Mouse (Mus musculus) MEL (cell line): Measurements from ENCODE around the gene Msl1. TPM values are rescaled to one million over a fixed set of nuclear protein-coding genes. Genes with fewer than 3 reads are reported as not detected.
A peak's percentile ranks its signal among the peaks of the same experiment; 100 is the strongest.

Experiments
- DNase-seq: peaks from one replicate; pipeline ENCODE4 v3.0.0; 2011; ENCODE audit warnings: low read depth, low spot score
- H3K27ac ChIP-seq: 2 replicates; pipeline ENCODE4 v1.5.1; 2012; ENCODE audit warnings: low read depth, mild to moderate bottlenecking, control low read depth, low read length, moderate library complexity; ENCODE audit not compliant: control insufficient read depth
- H3K27me3 ChIP-seq, 2 experiments: fragments of 150-350 bp in 1 of 2; sonication (generic) in 1 of 2; 2 replicates each; pipeline ENCODE4 v1.6.1; 2012; ENCODE audit warnings: low read length in 2 of 2, mild to moderate bottlenecking in 2 of 2, improper control_type of control experiment in 1 of 2, moderate library complexity in 1 of 2; ENCODE audit not compliant: insufficient read depth in 2 of 2, control insufficient read depth in 1 of 2
- H3K36me3 ChIP-seq, 2 experiments: 2 replicates each; pipeline ENCODE4 v1.6.1; 2012 to 2014; ENCODE audit warnings: low read length in 2 of 2, improper control_type of control experiment in 1 of 2, inconsistent platforms in 1 of 2, mild to moderate bottlenecking in 1 of 2; ENCODE audit not compliant: insufficient read depth in 2 of 2, control insufficient read depth in 1 of 2
- H3K4me1 ChIP-seq, 2 experiments: fragments of 150-350 bp in 1 of 2; sonication (generic) in 1 of 2; 2 replicates each; pipeline ENCODE4 v1.6.1; 2012; ENCODE audit warnings: low read length in 2 of 2, improper control_type of control experiment in 1 of 2, mild to moderate bottlenecking in 1 of 2; ENCODE audit not compliant: insufficient read depth in 2 of 2, control insufficient read depth in 1 of 2
- H3K4me3 ChIP-seq, 2 experiments: fragments of 150-350 bp in 1 of 2; sonication (generic) in 1 of 2; 2 replicates each; pipeline ENCODE4 v1.5.1; 2012; ENCODE audit warnings: low read depth in 2 of 2, low read length in 2 of 2, mild to moderate bottlenecking in 2 of 2, moderate library complexity in 2 of 2, control low read depth in 1 of 2, improper control_type of control experiment in 1 of 2; ENCODE audit not compliant: control insufficient read depth in 1 of 2, insufficient read depth in 1 of 2
- H3K79me2 ChIP-seq: 2 replicates; pipeline ENCODE4 v1.6.1; 2012; ENCODE audit warnings: mild to moderate bottlenecking, low read length, moderate library complexity; ENCODE audit not compliant: control insufficient read depth, poor library complexity, insufficient read depth
- H3K9ac ChIP-seq: 2 replicates; pipeline ENCODE4 v1.6.1; 2012; ENCODE audit warnings: low read depth, mild to moderate bottlenecking, control low read depth, low read length, moderate library complexity; ENCODE audit not compliant: control insufficient read depth, poor library complexity, severe bottlenecking
- H3K9me3 ChIP-seq: fragments of 150-350 bp; sonication (generic); replicated peaks from 2 replicates; pipeline ENCODE4 v1.6.1; 2012; ENCODE audit warnings: mild to moderate bottlenecking, low read length, improper control_type of control experiment, moderate library complexity; ENCODE audit not compliant: insufficient read depth
- BHLHE40 ChIP-seq: IDR thresholded peaks from 2 replicates; pipeline ENCODE4 v1.6.1; 2012; ENCODE audit warnings: low read depth, mild to moderate bottlenecking, inconsistent platforms, low read length, improper control_type of control experiment, borderline replicate concordance
- CHD1 ChIP-seq: IDR thresholded peaks from 2 replicates; pipeline ENCODE4 v1.6.1; 2012; ENCODE audit warnings: low read depth, mild to moderate bottlenecking, inconsistent platforms, low read length, improper control_type of control experiment
- CTCF ChIP-seq, 3 experiments: IDR thresholded peaks in 2 of 3; conservative IDR thresholded peaks in 1 of 3; 2 replicates each; pipeline ENCODE4 v1.5.1; 2011 to 2012; ENCODE audit warnings: low read length in 3 of 3, low read depth in 2 of 3, mild to moderate bottlenecking in 2 of 3, improper control_type of control experiment in 1 of 3, inconsistent platforms in 1 of 3, mixed read lengths in 1 of 3, moderate library complexity in 1 of 3; ENCODE audit not compliant: control insufficient read depth in 1 of 3, insufficient read depth in 1 of 3, poor library complexity in 1 of 3, severe bottlenecking in 1 of 3
- ELF1 ChIP-seq: IDR thresholded peaks from 2 replicates; pipeline ENCODE4 v1.6.1; 2014; ENCODE audit warnings: low read depth, mild to moderate bottlenecking, inconsistent platforms, low read length, improper control_type of control experiment, moderate library complexity
- GABPA ChIP-seq: IDR thresholded peaks from 2 replicates; pipeline ENCODE4 v1.6.1; 2012; ENCODE audit warnings: low read depth, mild to moderate bottlenecking, inconsistent platforms, low read length, improper control_type of control experiment, moderate library complexity
- GATA1 ChIP-seq: IDR thresholded peaks from 2 replicates; pipeline ENCODE4 v1.6.1; 2011; ENCODE audit warnings: low read depth, low read length, improper control_type of control experiment
- HCFC1 ChIP-seq: IDR thresholded peaks from 2 replicates; pipeline ENCODE4 v1.6.1; 2012; ENCODE audit warnings: low read depth, mild to moderate bottlenecking, inconsistent platforms, low read length, improper control_type of control experiment, moderate library complexity
- MAX ChIP-seq: IDR thresholded peaks from 2 replicates; pipeline ENCODE4 v1.6.1; 2011; ENCODE audit warnings: low read length, improper control_type of control experiment
- MAZ ChIP-seq: IDR thresholded peaks from 2 replicates; pipeline ENCODE4 v1.6.1; 2012; ENCODE audit warnings: low read depth, mild to moderate bottlenecking, inconsistent platforms, low read length, improper control_type of control experiment
- MXI1 ChIP-seq: IDR thresholded peaks from 2 replicates; pipeline ENCODE4 v1.6.1; 2011; ENCODE audit warnings: mild to moderate bottlenecking, low read depth, low read length, improper control_type of control experiment
- MYB ChIP-seq: IDR thresholded peaks from 2 replicates; pipeline ENCODE4 v1.6.1; 2011; ENCODE audit warnings: mild to moderate bottlenecking, low read depth, low read length, improper control_type of control experiment
- MYC ChIP-seq: IDR thresholded peaks from 2 replicates; pipeline ENCODE4 v1.6.1; 2011; ENCODE audit warnings: low read depth, mild to moderate bottlenecking, low read length, improper control_type of control experiment, moderate library complexity
- NRF1 ChIP-seq: IDR thresholded peaks from 2 replicates; pipeline ENCODE4 v1.6.1; 2014; ENCODE audit warnings: low read depth, mild to moderate bottlenecking, inconsistent platforms, low read length, improper control_type of control experiment, moderate library complexity; ENCODE audit not compliant: poor library complexity, insufficient read depth, severe bottlenecking
- POLR2A ChIP-seq, 2 experiments: IDR thresholded peaks; 2 replicates each; pipeline ENCODE4 v1.6.1; 2011 to 2012; ENCODE audit warnings: low read length in 2 of 2, mild to moderate bottlenecking in 2 of 2, control low read depth in 1 of 2, improper control_type of control experiment in 1 of 2, low read depth in 1 of 2, moderate library complexity in 1 of 2; ENCODE audit not compliant: control insufficient read depth in 1 of 2, insufficient read depth in 1 of 2, poor library complexity in 1 of 2
- POLR2AphosphoS5 ChIP-seq: IDR thresholded peaks from 2 replicates; pipeline ENCODE4 v1.6.1; 2012; ENCODE audit warnings: low read depth, borderline replicate concordance, mild to moderate bottlenecking, inconsistent platforms, low read length, moderate library complexity, mixed read lengths
- RAD21 ChIP-seq: IDR thresholded peaks from 2 replicates; pipeline ENCODE4 v1.6.1; 2011; ENCODE audit warnings: mild to moderate bottlenecking, low read depth, low read length, improper control_type of control experiment
- RCOR1 ChIP-seq: IDR thresholded peaks from 2 replicates; pipeline ENCODE4 v1.6.1; 2012; ENCODE audit warnings: low read depth, mild to moderate bottlenecking, inconsistent platforms, low read length, improper control_type of control experiment
- SIN3A ChIP-seq: IDR thresholded peaks from 2 replicates; pipeline ENCODE4 v1.6.1; 2012; ENCODE audit warnings: low read length, improper control_type of control experiment, inconsistent platforms
- SMC3 ChIP-seq: IDR thresholded peaks from 2 replicates; pipeline ENCODE4 v1.6.1; 2011; ENCODE audit warnings: low read depth, low read length, improper control_type of control experiment
- TAL1 ChIP-seq: IDR thresholded peaks from 2 replicates; pipeline ENCODE4 v1.6.1; 2012; ENCODE audit warnings: mild to moderate bottlenecking, inconsistent platforms, low read length, moderate library complexity, mixed read lengths
- TBP ChIP-seq: IDR thresholded peaks from 2 replicates; pipeline ENCODE4 v1.8.0; 2011; ENCODE audit warnings: low read depth, low read length, improper control_type of control experiment
- TCF12 ChIP-seq: IDR thresholded peaks from 2 replicates; pipeline ENCODE4 v1.6.1; 2014; ENCODE audit warnings: low read depth, mild to moderate bottlenecking, inconsistent platforms, low read length, improper control_type of control experiment, moderate library complexity
- USF1 ChIP-seq: IDR thresholded peaks from 2 replicates; pipeline ENCODE4 v1.6.1; 2014; ENCODE audit warnings: low read depth, mild to moderate bottlenecking, inconsistent platforms, low read length, improper control_type of control experiment, moderate library complexity
- USF2 ChIP-seq, 2 experiments: IDR thresholded peaks; 2 replicates each; pipeline ENCODE4 v1.6.1; 2011 to 2012; ENCODE audit warnings: improper control_type of control experiment in 2 of 2, low read length in 2 of 2, borderline replicate concordance in 1 of 2, inconsistent platforms in 1 of 2, low read depth in 1 of 2, mild to moderate bottlenecking in 1 of 2; ENCODE audit not compliant: insufficient read depth in 1 of 2
- ZC3H11A ChIP-seq: IDR thresholded peaks from 2 replicates; pipeline ENCODE4 v1.6.1; 2012; ENCODE audit warnings: low read depth, mild to moderate bottlenecking, inconsistent platforms, low read length, improper control_type of control experiment
- ZKSCAN1 ChIP-seq: IDR thresholded peaks from 2 replicates; pipeline ENCODE4 v1.6.1; 2012; ENCODE audit warnings: low read depth, mild to moderate bottlenecking, inconsistent platforms, low read length, improper control_type of control experiment, moderate library complexity
- ZMIZ1 ChIP-seq: IDR thresholded peaks from 2 replicates; pipeline ENCODE4 v1.6.1; 2012; ENCODE audit warnings: low read depth, mild to moderate bottlenecking, inconsistent platforms, low read length, improper control_type of control experiment, moderate library complexity
- polyA plus RNA-seq, 2 experiments: library from polyadenylated mRNA; stranded (reverse) in 1 of 2; unstranded in 1 of 2; fragments of >175 nt in 1 of 2; fragments of >200 nt in 1 of 2; gene quantifications; 2 replicates each; pipeline versions ENCODE4 v1.2.1 to v1.2.4; 2012; ENCODE audit warnings: low replicate concordance in 2 of 2, low read depth in 1 of 2; ENCODE audit not compliant: insufficient read length in 2 of 2, insufficient read depth in 1 of 2, missing spikeins in 1 of 2
- total RNA-seq: library from RNA; depleted of rRNA; stranded (reverse); fragments of 300-350 nt; gene quantifications from 2 replicates; pipeline ENCODE4 v1.2.3, GENCODE M21; 2012

Msl1 gene
- total and polyA plus RNA-seq, 3 experiments: 37.1 to 49.4 TPM; not detected in 1

DNA sequence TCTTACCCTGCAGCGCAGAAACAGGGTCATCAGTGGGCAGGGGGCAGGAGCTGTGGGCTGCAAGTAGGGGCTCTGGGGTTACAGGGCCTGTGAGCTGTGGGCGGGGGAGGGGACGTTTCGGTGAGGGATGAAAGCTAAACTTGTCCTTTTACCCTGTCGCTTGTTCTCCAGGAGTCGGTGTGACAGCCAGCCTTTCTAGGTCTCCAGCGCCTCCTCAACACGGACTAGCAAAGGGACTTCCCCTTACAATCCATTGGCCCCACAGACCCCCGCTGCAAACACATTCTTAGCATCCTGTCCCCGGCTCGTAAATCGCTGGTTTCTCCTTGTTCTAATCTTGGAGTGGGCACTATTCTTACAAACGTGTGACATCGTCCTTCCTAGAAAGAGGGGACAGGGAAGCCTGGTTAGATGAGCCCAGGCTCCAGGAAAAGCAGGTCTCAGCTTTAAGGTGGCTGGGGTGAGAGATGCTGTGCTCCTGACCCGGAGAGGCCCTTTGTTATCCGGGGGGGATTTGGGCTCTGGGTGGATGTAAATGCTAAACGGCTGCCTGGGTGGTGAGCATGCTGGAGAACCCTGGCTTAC, 12.6 kb upstream of the Msl1 start:
- Histone ChIP-seq H3K79me2 (no peaks in the 10 kb centered on the region; the same call in 1 of the 2 replicates), H3K27me3 (no peaks in the 10 kb centered on the region), H3K9me3 (no peaks in the 10 kb centered on the region), H3K4me3 (peak overlapping the region; percentile 75 to 79), H3K4me1 (peaks cover 5 to 31% of the 10 kb centered on the region in 2 experiments), H3K9ac (peak overlapping the region; percentile 86), H3K36me3 (peaks cover 0 to 19% of the 10 kb centered on the region in 2 experiments; a peak in 2 of 4 replicates), H3K27ac (peak overlapping the region; percentile 76)
- TF ChIP-seq MAZ: peak; percentile 21; the same call in 1 of the 2 replicates
- TF ChIP-seq TAL1: no peak
- TF ChIP-seq ELF1: peak; percentile 20; the same call in 1 of the 2 replicates
- no peak for TF ChIP-seq SMC3
- TF ChIP-seq POLR2AphosphoS5: no peak
- 0 out of 2 replicates have a peak, but pooled peaks have one; percentile 0 for TF ChIP-seq ZKSCAN1
- peak in 1 of 2 experiments; percentile 38; a peak in 1 of 4 replicates for TF ChIP-seq POLR2A (IDR thresholded peaks at IDR 0.05; ENCODE audit: control insufficient read depth in 1 of 2, insufficient read depth in 1 of 2, low read depth in 1 of 2, low read length in 2 of 2, poor library complexity in 1 of 2)
- peak; percentile 86 for DNase-seq

- Histone ChIP-seq H3K79me2 (no peaks in the 10 kb centered on the region; the same call in 1 of the 2 replicates), H3K9ac (peak overlapping the region; percentile 86), H3K27ac (peak overlapping the region; percentile 76), H3K4me1 (peaks cover 5 to 32% of the 10 kb centered on the region in 2 experiments), H3K27me3 (no peaks in the 10 kb centered on the region), H3K4me3 (peak overlapping the region; percentile 75 to 79), H3K36me3 (peaks cover 0 to 23% of the 10 kb centered on the region in 2 experiments; a peak in 2 of 4 replicates), H3K9me3 (no peaks in the 10 kb centered on the region)
- DNase-seq: peak; percentile 91
- TF ChIP-seq TBP (0 out of 2 replicates have a peak, but pooled peaks have one; percentile 30), GATA1 (0 out of 2 replicates have a peak, but pooled peaks have one; percentile 11), TAL1 (no peak), HCFC1 (0 out of 2 replicates have a peak, but pooled peaks have one; percentile 49), NRF1 (peak; percentile 41; the same call in 1 of the 2 replicates), ELF1 (no peak), CHD1 (no peak), ZKSCAN1 (no peak), MYB (no peak), BHLHE40 (peak; percentile 67; the same call in 1 of the 2 replicates), USF2 (IDR thresholded peaks at IDR 0.05; ENCODE audit: borderline replicate concordance in 1 of 2, insufficient read depth in 1 of 2, low read depth in 1 of 2, low read length in 2 of 2) (peak in 1 of 2 experiments; percentile 72; a peak in 3 of 4 replicates), CTCF (IDR thresholded peaks at IDR 0.05 in 2 of 3, conservative IDR thresholded peaks at IDR 0.05 in 1 of 3; ENCODE audit: control insufficient read depth in 1 of 3, insufficient read depth in 1 of 3, low read depth in 2 of 3, low read length in 3 of 3, poor library complexity in 1 of 3, severe bottlenecking in 1 of 3) (peak in 1 of 3 experiments; percentile 7; a peak in 2 of 6 replicates), MAZ (peak; percentile 51; the same call in 1 of the 2 replicates), SIN3A (peak; percentile 92), USF1 (peak; percentile 95), ZC3H11A (no peak), TCF12 (peak; percentile 36; the same call in 1 of the 2 replicates), POLR2AphosphoS5 (no peak), RAD21 (no peak), GABPA (no peak), POLR2A (IDR thresholded peaks at IDR 0.05; ENCODE audit: control insufficient read depth in 1 of 2, insufficient read depth in 1 of 2, low read depth in 1 of 2, low read length in 2 of 2, poor library complexity in 1 of 2) (peak; percentile 62 to 64; a peak in 3 of 4 replicates), ZMIZ1 (peak; percentile 83), MXI1 (peak; percentile 100), MYC (peak; percentile 83; the same call in 1 of the 2 replicates), SMC3 (peak; percentile 25; the same call in 1 of the 2 replicates), RCOR1 (peak; percentile 56), MAX (peak; percentile 97)
Measured at GRCm38 (mm10) chr11:98783236-98783696, 12.1 kb upstream of the Msl1 start.
